Mouse (Mus musculus): ENCODE measurements around the gene Batf2. TPM values are rescaled to one million over a fixed set of nuclear protein-coding genes. Genes with fewer than 3 reads are reported as not detected.

The Batf2 gene
- polyA plus RNA-seq, 1 experiment, result 0.05 TPM

DNA sequence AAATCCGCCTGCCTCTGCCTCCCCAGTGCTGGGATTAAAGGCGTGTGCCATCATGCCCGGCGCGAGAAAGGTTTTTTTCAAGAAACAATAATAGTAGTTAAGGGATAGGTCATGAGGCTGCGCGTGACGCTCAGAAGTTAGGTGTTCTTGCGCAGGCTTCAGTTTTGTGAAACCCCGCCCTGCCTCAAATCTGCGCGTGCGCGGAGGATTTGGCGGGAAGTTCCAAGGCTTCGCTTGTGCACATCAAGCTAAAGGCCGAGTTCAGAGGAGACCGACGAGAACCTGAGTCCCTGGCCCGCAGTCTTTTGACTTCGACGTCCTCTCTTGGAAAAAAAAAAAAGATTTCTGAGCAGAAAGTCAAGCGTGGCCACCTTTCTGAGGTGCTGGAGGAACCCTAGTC is 43.3 kb downstream of the Batf2 start, which contains the start of gene Majin:
Gene Majin (plus strand): TSS at position 258 of the 400 bp plus-strand sequence.
- TF ChIP-seq MYOD1 (IDR thresholded peaks at IDR 0.05; ENCODE audit: control insufficient read depth in 1 of 3, insufficient read length in 2 of 3, low read depth in 2 of 3), result no peak
- TF ChIP-seq E2F4 (IDR thresholded peaks at IDR 0.05; ENCODE audit: insufficient read depth), result no peak
- TF ChIP-seq TCF3 (IDR thresholded peaks at IDR 0.05; ENCODE audit: insufficient read length, low read depth), result no peak
- no peak for TF ChIP-seq MYOG (IDR thresholded peaks at IDR 0.05; ENCODE audit: control insufficient read depth in 1 of 3, insufficient read depth in 1 of 3, insufficient read length in 2 of 3, low read depth in 2 of 3)
- no peak for TF ChIP-seq POLR2A (IDR thresholded peaks at IDR 0.05; ENCODE audit: insufficient read length, low read depth)
- no peak for TF ChIP-seq USF1 (IDR thresholded peaks at IDR 0.05; ENCODE audit: low read depth)
- TF ChIP-seq TCF12 (IDR thresholded peaks at IDR 0.05; ENCODE audit: insufficient read depth, poor library complexity, severe bottlenecking), result no peak
- no peak for TF ChIP-seq MAX (IDR thresholded peaks at IDR 0.05; ENCODE audit: low read depth)
- TF ChIP-seq POLR2AphosphoS2 (IDR thresholded peaks at IDR 0.05; ENCODE audit: insufficient read length, low read depth), result no peak
- TF ChIP-seq CEBPB (IDR thresholded peaks at IDR 0.05; ENCODE audit: insufficient read depth, poor library complexity, severe bottlenecking), result no peak
- no peak for TF ChIP-seq SRF (IDR thresholded peaks at IDR 0.05; ENCODE audit: control insufficient read depth, insufficient read length, low read depth)
- Histone ChIP-seq H3K79me2 (ENCODE audit: control insufficient read depth, insufficient read depth) (no peaks in the 10 kb centered on the region), H3K36me3 (ENCODE audit: control insufficient read depth, insufficient read depth) (no peaks in the 10 kb centered on the region), H3K4me3 (no peak within 1 kb of the TSS), H3ac (ENCODE audit: control insufficient read depth, insufficient read length) (no peak within 1 kb of the TSS), H3K27me3 (ENCODE audit: control insufficient read depth, insufficient read depth, insufficient read length) (peaks cover 14% of the 10 kb centered on the region), H3K4me2 (ENCODE audit: low read depth) (no peak within 1 kb of the TSS)

DNA sequence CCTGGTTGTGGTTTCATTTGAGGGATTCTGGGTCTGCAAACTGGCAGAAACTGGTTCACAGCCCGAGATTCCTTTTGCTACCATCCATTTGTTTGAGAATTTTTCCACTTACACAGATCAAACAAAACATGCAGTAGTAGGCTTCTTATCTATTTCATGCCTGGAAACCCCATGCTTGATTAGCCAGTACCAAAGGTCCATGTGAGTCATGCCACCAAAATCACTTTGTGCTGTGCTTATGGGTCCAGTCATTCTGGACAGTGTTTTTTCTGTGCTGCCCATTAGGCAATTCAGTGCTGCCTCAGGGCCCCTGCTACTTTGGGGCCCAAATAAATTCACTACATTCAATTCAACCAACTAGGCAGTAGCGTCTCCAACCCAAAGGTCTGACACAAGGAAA is 63.5 kb downstream of the Batf2 start:
- no peak for TF ChIP-seq MAX (IDR thresholded peaks at IDR 0.05; ENCODE audit: low read depth)
- TF ChIP-seq TCF3 (IDR thresholded peaks at IDR 0.05; ENCODE audit: insufficient read length, low read depth), result no peak
- TF ChIP-seq TCF12 (IDR thresholded peaks at IDR 0.05; ENCODE audit: insufficient read depth, poor library complexity, severe bottlenecking), result no peak
- TF ChIP-seq POLR2A (IDR thresholded peaks at IDR 0.05; ENCODE audit: insufficient read length, low read depth), result no peak
- no peak for TF ChIP-seq USF1 (IDR thresholded peaks at IDR 0.05; ENCODE audit: low read depth)
- TF ChIP-seq CEBPB (IDR thresholded peaks at IDR 0.05; ENCODE audit: insufficient read depth, poor library complexity, severe bottlenecking), result no peak
- TF ChIP-seq MYOD1 (IDR thresholded peaks at IDR 0.05; ENCODE audit: control insufficient read depth in 1 of 3, insufficient read length in 2 of 3, low read depth in 2 of 3), result no peak
- no peak for TF ChIP-seq E2F4 (IDR thresholded peaks at IDR 0.05; ENCODE audit: insufficient read depth)
- no peak for TF ChIP-seq MYOG (IDR thresholded peaks at IDR 0.05; ENCODE audit: control insufficient read depth in 1 of 3, insufficient read depth in 1 of 3, insufficient read length in 2 of 3, low read depth in 2 of 3)
- no peak for TF ChIP-seq REST (IDR thresholded peaks at IDR 0.05; ENCODE audit: insufficient read depth, insufficient read length)
- TF ChIP-seq POLR2AphosphoS2 (IDR thresholded peaks at IDR 0.05; ENCODE audit: insufficient read length, low read depth), result no peak
- TF ChIP-seq SRF (IDR thresholded peaks at IDR 0.05; ENCODE audit: control insufficient read depth, insufficient read length, low read depth), result no peak
- H3K27me3 ChIP-seq (ENCODE audit: control insufficient read depth, insufficient read depth, insufficient read length), result peaks cover 16% of the 10 kb centered on the region

GRCm38 (mm10) chr19:6206716-6207115 is 65.9 kb downstream of the Batf2 start:
- no peaks in the 10 kb centered on the region for H3K36me3 ChIP-seq (ENCODE audit: control insufficient read depth, insufficient read depth)
- no peak overlapping the region for H3ac ChIP-seq (ENCODE audit: control insufficient read depth, insufficient read length)
- no peak overlapping the region for H3K4me3 ChIP-seq
- no peak for TF ChIP-seq TCF12 (IDR thresholded peaks at IDR 0.05; ENCODE audit: insufficient read depth, poor library complexity, severe bottlenecking)
- TF ChIP-seq POLR2A (IDR thresholded peaks at IDR 0.05; ENCODE audit: insufficient read length, low read depth), result no peak
- no peak for TF ChIP-seq MYOD1 (IDR thresholded peaks at IDR 0.05; ENCODE audit: control insufficient read depth in 1 of 3, insufficient read length in 2 of 3, low read depth in 2 of 3)
- no peak for TF ChIP-seq MAX (IDR thresholded peaks at IDR 0.05; ENCODE audit: low read depth)
- no peak for TF ChIP-seq TCF3 (IDR thresholded peaks at IDR 0.05; ENCODE audit: insufficient read length, low read depth)
- no peak for TF ChIP-seq POLR2AphosphoS2 (IDR thresholded peaks at IDR 0.05; ENCODE audit: insufficient read length, low read depth)
- no peak for TF ChIP-seq MYOG (IDR thresholded peaks at IDR 0.05; ENCODE audit: control insufficient read depth in 1 of 3, insufficient read depth in 1 of 3, insufficient read length in 2 of 3, low read depth in 2 of 3)
- no peak for TF ChIP-seq REST (IDR thresholded peaks at IDR 0.05; ENCODE audit: insufficient read depth, insufficient read length)
- no peak for TF ChIP-seq USF1 (IDR thresholded peaks at IDR 0.05; ENCODE audit: low read depth)
- no peak for TF ChIP-seq SRF (IDR thresholded peaks at IDR 0.05; ENCODE audit: control insufficient read depth, insufficient read length, low read depth)
- TF ChIP-seq E2F4 (IDR thresholded peaks at IDR 0.05; ENCODE audit: insufficient read depth), result no peak
- TF ChIP-seq CEBPB (IDR thresholded peaks at IDR 0.05; ENCODE audit: insufficient read depth, poor library complexity, severe bottlenecking), result no peak
- H3K27me3 ChIP-seq (ENCODE audit: control insufficient read depth, insufficient read depth, insufficient read length), result no peaks in the 10 kb centered on the region
- H3K4me2 ChIP-seq (ENCODE audit: low read depth), result no peak overlapping the region
- no peaks in the 10 kb centered on the region for H3K79me2 ChIP-seq (ENCODE audit: control insufficient read depth, insufficient read depth)

More for the DNA sequence above, 63.5 kb downstream of the Batf2 start:
- Histone ChIP-seq H3ac (ENCODE audit: control insufficient read depth, insufficient read length) (no peak overlapping the region), H3K36me3 (ENCODE audit: control insufficient read depth, insufficient read depth) (no peaks in the 10 kb centered on the region), H3K79me2 (ENCODE audit: control insufficient read depth, insufficient read depth) (no peaks in the 10 kb centered on the region), H3K4me2 (ENCODE audit: low read depth) (no peak overlapping the region), H3K4me3 (no peak overlapping the region)

DNA sequence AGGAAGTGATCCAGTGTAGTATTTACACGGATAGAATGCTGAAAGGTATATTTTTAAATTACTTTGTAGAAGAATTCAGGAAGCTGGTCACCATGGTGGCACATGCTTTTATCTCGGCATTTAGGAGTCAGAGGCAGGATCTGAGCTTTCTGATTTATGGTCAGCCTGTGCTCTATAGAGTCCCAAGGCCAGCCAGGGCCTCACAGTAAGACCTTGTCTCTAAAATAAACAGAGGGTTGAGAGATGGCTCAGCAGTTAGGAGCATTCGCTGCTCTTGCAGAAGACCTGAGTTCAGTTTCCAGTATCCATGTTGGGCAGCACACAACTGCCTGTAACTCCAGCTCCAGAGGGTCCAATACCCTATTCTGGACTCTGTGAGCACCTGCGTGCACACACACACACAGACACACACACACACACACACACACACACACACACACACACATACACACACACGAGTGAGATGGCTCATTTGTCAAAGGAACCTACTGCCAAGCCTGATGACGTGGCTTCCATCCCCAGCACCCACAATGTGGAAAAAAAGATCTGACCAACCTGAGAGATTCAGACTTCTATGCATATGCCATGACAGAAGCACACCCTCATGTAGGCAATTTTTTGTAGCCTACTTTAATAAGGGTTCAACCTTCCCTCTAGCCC is 75.4 kb downstream of the Batf2 start:
- Histone ChIP-seq H3K79me2 (ENCODE audit: control insufficient read depth, insufficient read depth) (no peaks in the 10 kb centered on the region), H3K27me3 (ENCODE audit: control insufficient read depth, insufficient read depth, insufficient read length) (peaks cover 33% of the 10 kb centered on the region), H3K36me3 (ENCODE audit: control insufficient read depth, insufficient read depth) (no peaks in the 10 kb centered on the region), H3K4me3 (no peak overlapping the region), H3K4me2 (ENCODE audit: low read depth) (no peak overlapping the region), H3ac (ENCODE audit: control insufficient read depth, insufficient read length) (no peak overlapping the region)
- TF ChIP-seq MAX (IDR thresholded peaks at IDR 0.05; ENCODE audit: low read depth), result no peak
- TF ChIP-seq USF1 (IDR thresholded peaks at IDR 0.05; ENCODE audit: low read depth), result no peak
- TF ChIP-seq MYOG (IDR thresholded peaks at IDR 0.05; ENCODE audit: control insufficient read depth in 1 of 3, insufficient read depth in 1 of 3, insufficient read length in 2 of 3, low read depth in 2 of 3), result no peak
- no peak for TF ChIP-seq POLR2A (IDR thresholded peaks at IDR 0.05; ENCODE audit: insufficient read length, low read depth)
